Mouse (Mus musculus) liver, embryonic 14.5 days (tissue): Measurements from ENCODE around the gene Pkn1.

ENCODE experiments used
- CTCF ChIP-seq: IDR thresholded peaks from 2 replicates; pipeline ENCODE4 v1.5.1; 2016; ENCODE audit warnings: antibody characterized with exemption, low read depth, control low read depth
- EP300 ChIP-seq: IDR thresholded peaks from 2 replicates; pipeline ENCODE4 v1.6.1; 2016; ENCODE audit warnings: antibody characterized with exemption, low read depth

GRCm38 (mm10) chr8:83737852-83738562 lies 39.0 kb upstream of the Pkn1 start:
- TF ChIP-seq CTCF (no peak), EP300 (no peak)
